In genomic region chr5:38427757-38428156, GRCm38 (mm10) we compare ENCODE assay signal across 16 mouse cellular contexts.
"Had no signal": no experiment of that assay in that cellular context is flagged by ENCODE, and none has a peak within 500 bp of the region (broad histone marks: within the 10 kb centered on the region; RNA-seq: fewer than 3 reads in every experiment).

No protein-coding gene starts in this region.

- DNase-seq: gastrocnemius, adult 2 months; gastrocnemius, postnatal 10 days; gastrocnemius, postnatal 25 days; heart, adult 2 months; heart, postnatal 14 days; heart, postnatal 4 days; kidney, adult 18-20 months; kidney, adult 8-10 months; kidney, postnatal 10 days; kidney, postnatal 25 days; kidney, postnatal 4 days; liver had no signal

- ATAC-seq: hindbrain, embryonic 16.5 days; inflammation-experienced regulatory T-cells, adult 6 months; intestine, embryonic 15.5 days; intestine, postnatal 0 days had no signal
